Mouse (Mus musculus): ENCODE measurements around the gene Gm17428.
"Not testable (repeated sequence)": the region's sequence is repeated elsewhere in the genome, so short reads cannot be mapped to it uniquely, and the experiment has no call there.

The Gm17428 gene

GRCm38 (mm10) chr14:54965631-54966030, 11.1 kb upstream of the Gm17428 start:
- Histone ChIP-seq H3K27me3 (ENCODE audit: insufficient read depth, low read length) (peaks cover 87% of the 10 kb centered on the region), H3K36me3 (ENCODE audit: insufficient read depth, low read length) (no peaks in the 10 kb centered on the region), H3K4me1 (replicated peaks; ENCODE audit: low read depth, low read length) (peaks cover 6% of the 10 kb centered on the region; the same call in 1 of the 2 replicates), H3K9me3 (ENCODE audit: low read length) (no peaks in the 10 kb centered on the region), H3K4me3 (replicated peaks; ENCODE audit: low read length) (no peak overlapping the region)
- TF ChIP-seq CTCF (conservative IDR thresholded peaks at IDR 0.05; ENCODE audit: low read length) (no peak), POU5F1 (IDR thresholded peaks at IDR 0.05; ENCODE audit: borderline replicate concordance, low read length) (no peak), NANOG (IDR thresholded peaks at IDR 0.05; ENCODE audit: borderline replicate concordance, low read length) (no peak)

GRCm38 (mm10) chr14:54966320-54966977, 10.3 kb upstream of the Gm17428 start, which contains the start of gene Myh6:
Myh6 (minus strand) TSS chr14:54966927.
- Histone ChIP-seq H3K9me3 (ENCODE audit: low read length) (no peaks in the 10 kb centered on the region; the same call in 1 of the 2 replicates), H3K27me3 (ENCODE audit: insufficient read depth, low read length) (peaks cover 84% of the 10 kb centered on the region), H3K4me3 (replicated peaks; ENCODE audit: low read length) (no peak within 1 kb of the TSS), H3K36me3 (ENCODE audit: insufficient read depth, low read length) (no peaks in the 10 kb centered on the region), H3K4me1 (replicated peaks; ENCODE audit: low read depth, low read length) (peaks cover 6% of the 10 kb centered on the region; the same call in 1 of the 2 replicates)
- no peak for TF ChIP-seq POU5F1 (IDR thresholded peaks at IDR 0.05; ENCODE audit: borderline replicate concordance, low read length)
- no peak for TF ChIP-seq NANOG (IDR thresholded peaks at IDR 0.05; ENCODE audit: borderline replicate concordance, low read length)
- no peak for TF ChIP-seq CTCF (conservative IDR thresholded peaks at IDR 0.05; ENCODE audit: low read length)

- no peak for TF ChIP-seq POU5F1 (IDR thresholded peaks at IDR 0.05; ENCODE audit: borderline replicate concordance, low read length)
- no peak for TF ChIP-seq NANOG (IDR thresholded peaks at IDR 0.05; ENCODE audit: borderline replicate concordance, low read length)
- no peak for TF ChIP-seq CTCF (conservative IDR thresholded peaks at IDR 0.05; ENCODE audit: low read length)
- Histone ChIP-seq H3K27me3 (ENCODE audit: insufficient read depth, low read length) (peaks cover 87% of the 10 kb centered on the region), H3K36me3 (ENCODE audit: insufficient read depth, low read length) (no peaks in the 10 kb centered on the region), H3K4me3 (replicated peaks; ENCODE audit: low read length) (no peak overlapping the region), H3K9me3 (ENCODE audit: low read length) (no peaks in the 10 kb centered on the region; the same call in 1 of the 2 replicates), H3K4me1 (replicated peaks; ENCODE audit: low read depth, low read length) (peaks cover 8% of the 10 kb centered on the region; the same call in 1 of the 2 replicates)
Observed at GRCm38 (mm10) chr14:54967874-54968273, 8.9 kb upstream of the Gm17428 start.

- H3K9me3 ChIP-seq (ENCODE audit: low read length) = no peaks in the 10 kb centered on the region; the same call in 1 of the 2 replicates
- H3K27me3 ChIP-seq (ENCODE audit: insufficient read depth, low read length) = peaks cover 90% of the 10 kb centered on the region
- no peaks in the 10 kb centered on the region for H3K36me3 ChIP-seq (ENCODE audit: insufficient read depth, low read length)
- no peak for TF ChIP-seq NANOG (IDR thresholded peaks at IDR 0.05; ENCODE audit: borderline replicate concordance, low read length)
- H3K4me3 ChIP-seq (replicated peaks; ENCODE audit: low read length) = no peak overlapping the region
- peaks cover 11% of the 10 kb centered on the region; the same call in 1 of the 2 replicates for H3K4me1 ChIP-seq (replicated peaks; ENCODE audit: low read depth, low read length)
Observed at GRCm38 (mm10) chr14:54968344-54968743, 8.4 kb upstream of the Gm17428 start.

GRCm38 (mm10) chr14:54972786-54973185, 3.9 kb upstream of the Gm17428 start:
- H3K27me3 ChIP-seq (ENCODE audit: insufficient read depth, low read length) = peaks cover 80% of the 10 kb centered on the region
- not testable (repeated sequence) for H3K36me3 ChIP-seq (ENCODE audit: insufficient read depth, low read length); H3K4me1 ChIP-seq (replicated peaks; ENCODE audit: low read depth, low read length); H3K9me3 ChIP-seq (ENCODE audit: low read length)
- H3K4me3 ChIP-seq (replicated peaks; ENCODE audit: low read length) = 0 out of 2 replicates have a peak overlapping the region, but pooled peaks have one; percentile 20

GRCm38 (mm10) chr14:54974068-54974791, 2.5 kb upstream of the Gm17428 start:
- peaks cover 81% of the 10 kb centered on the region for H3K27me3 ChIP-seq (ENCODE audit: insufficient read depth, low read length)
- peaks cover 4% of the 10 kb centered on the region for H3K9me3 ChIP-seq (ENCODE audit: low read length)
- no peaks in the 10 kb centered on the region for H3K36me3 ChIP-seq (ENCODE audit: insufficient read depth, low read length)
- TF ChIP-seq NANOG (IDR thresholded peaks at IDR 0.05; ENCODE audit: borderline replicate concordance, low read length) (no peak), CTCF (conservative IDR thresholded peaks at IDR 0.05; ENCODE audit: low read length) (no peak)
- H3K4me3 ChIP-seq (replicated peaks; ENCODE audit: low read length) = no peak overlapping the region
- peaks cover 8% of the 10 kb centered on the region; the same call in 1 of the 2 replicates for H3K4me1 ChIP-seq (replicated peaks; ENCODE audit: low read depth, low read length)

- H3K27me3 ChIP-seq (ENCODE audit: insufficient read depth, low read length) = peaks cover 67% of the 10 kb centered on the region
- peaks cover 6% of the 10 kb centered on the region; the same call in 1 of the 2 replicates for H3K4me1 ChIP-seq (replicated peaks; ENCODE audit: low read depth, low read length)
- H3K4me3 ChIP-seq (replicated peaks; ENCODE audit: low read length) = no peak overlapping the region
- H3K36me3 ChIP-seq (ENCODE audit: insufficient read depth, low read length) = no peaks in the 10 kb centered on the region
- TF ChIP-seq POU5F1 (IDR thresholded peaks at IDR 0.05; ENCODE audit: borderline replicate concordance, low read length) (no peak), CTCF (conservative IDR thresholded peaks at IDR 0.05; ENCODE audit: low read length) (no peak), NANOG (IDR thresholded peaks at IDR 0.05; ENCODE audit: borderline replicate concordance, low read length) (no peak)
- H3K9me3 ChIP-seq (ENCODE audit: low read length) = peaks cover 4% of the 10 kb centered on the region; the same call in 1 of the 2 replicates
Observed at GRCm38 (mm10) chr14:54978664-54979063, 1.9 kb downstream of the Gm17428 start.

- Histone ChIP-seq H3K4me1 (replicated peaks; ENCODE audit: low read depth, low read length) (peaks cover 4% of the 10 kb centered on the region; the same call in 1 of the 2 replicates), H3K36me3 (ENCODE audit: insufficient read depth, low read length) (no peaks in the 10 kb centered on the region), H3K27me3 (ENCODE audit: insufficient read depth, low read length) (peaks cover 59% of the 10 kb centered on the region), H3K9me3 (ENCODE audit: low read length) (peaks cover 4% of the 10 kb centered on the region; the same call in 1 of the 2 replicates), H3K4me3 (replicated peaks; ENCODE audit: low read length) (no peak overlapping the region)
- no peak for TF ChIP-seq POU5F1 (IDR thresholded peaks at IDR 0.05; ENCODE audit: borderline replicate concordance, low read length)
- TF ChIP-seq CTCF (conservative IDR thresholded peaks at IDR 0.05; ENCODE audit: low read length) = no peak
- TF ChIP-seq NANOG (IDR thresholded peaks at IDR 0.05; ENCODE audit: borderline replicate concordance, low read length) = no peak
Observed at GRCm38 (mm10) chr14:54981934-54982333, 5.2 kb downstream of the Gm17428 start.

- not testable (repeated sequence) for H3K4me3 ChIP-seq (replicated peaks; ENCODE audit: low read length); H3K4me1 ChIP-seq (replicated peaks; ENCODE audit: low read depth, low read length); H3K9me3 ChIP-seq (ENCODE audit: low read length); H3K36me3 ChIP-seq (ENCODE audit: insufficient read depth, low read length)
- peaks cover 43% of the 10 kb centered on the region for H3K27me3 ChIP-seq (ENCODE audit: insufficient read depth, low read length)
Observed at GRCm38 (mm10) chr14:54988350-54988874, 11.7 kb downstream of the Gm17428 start.
